Mouse (Mus musculus) hindbrain, embryonic 11.5 days (tissue): ENCODE data around the gene Rflna. TPM values are rescaled to one million over a fixed set of nuclear protein-coding genes. Genes with fewer than 3 reads are reported as not detected.

Experiments used
- ATAC-seq: fragments of 200-750 bp; cut with Nextera tagmentation; 2 replicates; pipeline ENCODE4 v1.8.0; 2017; ENCODE audit warnings: mild to moderate bottlenecking, moderate TSS enrichment, moderate library complexity; ENCODE audit not compliant: low FRiP score
- DNase-seq: peaks from one replicate; pipeline ENCODE4 v3.0.0-alpha.2; 2015; ENCODE audit warnings: low spot score
- H3K27ac ChIP-seq: fragments of 300-500 bp; sonication (generic); 2 replicates; pipeline ENCODE4 v1.5.1; 2014; ENCODE audit warnings: mild to moderate bottlenecking, low read depth, low read length
- H3K27me3 ChIP-seq: fragments of 300-500 bp; sonication (generic); 2 replicates; pipeline ENCODE4 v1.6.1; 2014; ENCODE audit warnings: mild to moderate bottlenecking, low read length, moderate library complexity, mixed read lengths; ENCODE audit not compliant: control insufficient read depth, insufficient read depth
- H3K36me3 ChIP-seq: fragments of 300-500 bp; sonication (generic); 2 replicates; pipeline ENCODE4 v1.6.1; 2014; ENCODE audit warnings: mild to moderate bottlenecking, low read length, moderate library complexity, mixed read lengths; ENCODE audit not compliant: control insufficient read depth, insufficient read depth
- H3K4me1 ChIP-seq: fragments of 300-500 bp; sonication (generic); replicated peaks from 2 replicates; pipeline ENCODE4 v1.6.1; 2014; ENCODE audit warnings: low read length, mixed read lengths; ENCODE audit not compliant: control insufficient read depth, insufficient read depth
- H3K4me2 ChIP-seq: fragments of 300-500 bp; sonication (generic); replicated peaks from 2 replicates; pipeline ENCODE4 v1.6.1; 2014; ENCODE audit warnings: mild to moderate bottlenecking, low read depth, low read length
- H3K4me3 ChIP-seq: fragments of 300-500 bp; sonication (generic); 2 replicates; pipeline ENCODE4 v1.5.1; 2014; ENCODE audit warnings: low read depth, low read length
- H3K9ac ChIP-seq: fragments of 300-500 bp; sonication (generic); 2 replicates; pipeline ENCODE4 v1.6.1; 2014; ENCODE audit warnings: low read depth, low read length
- H3K9me3 ChIP-seq: fragments of 300-500 bp; sonication (generic); 2 replicates; pipeline ENCODE4 v1.6.1; 2016; ENCODE audit warnings: low read length; ENCODE audit not compliant: control insufficient read depth
- WGBS: fragments of 180-500 bp; shearing (Covaris S2); extraction: QIAGEN DNeasy Blood & Tissue Kit; methylation state at CpG from one replicate; pipeline ENCODE4 v1.1.7; 2014; 5-methylcytosine and 5-hydroxymethylcytosine counted together
- polyA plus RNA-seq: library from polyadenylated mRNA; unstranded; fragments of >200 nt; fragmentation: Nextera tagmentation; extraction: Ambion mirVana; gene quantifications from 2 replicates; pipeline ENCODE4 v1.2.1, GENCODE M21; 2014

The Rflna gene
- polyA plus RNA-seq, 1 experiment from 2014 or later, result 9.2 TPM

- Histone ChIP-seq H3K9ac (no peak overlapping the region), H3K27me3 (no peaks in the 10 kb centered on the region), H3K27ac (peak overlapping the region; percentile 60), H3K4me1 (no peaks in the 10 kb centered on the region), H3K4me3 (no peak overlapping the region), H3K4me2 (0 out of 2 replicates have a peak overlapping the region, but pooled peaks have one; percentile 3), H3K36me3 (no peaks in the 10 kb centered on the region), H3K9me3 (no peaks in the 10 kb centered on the region)
- no peak for ATAC-seq
- peak; percentile 67 for DNase-seq
- 58% methylated on average over 22 of the region's 22 CpGs for WGBS
Observed at GRCm38 (mm10) chr5:124963806-124964672, 39.0 kb upstream of the Rflna start.

- Histone ChIP-seq H3K36me3 (no peaks in the 10 kb centered on the region), H3K27ac (no peak overlapping the region), H3K4me3 (no peak overlapping the region), H3K9ac (no peak overlapping the region; the same call in 1 of the 2 replicates), H3K9me3 (no peaks in the 10 kb centered on the region), H3K27me3 (no peaks in the 10 kb centered on the region), H3K4me2 (no peak overlapping the region), H3K4me1 (no peaks in the 10 kb centered on the region)
- no peak for ATAC-seq
- WGBS, result 85% methylated on average over 14 of the region's 14 CpGs
- no peak for DNase-seq
Observed at GRCm38 (mm10) chr5:124966622-124967332, 36.2 kb upstream of the Rflna start.

DNA sequence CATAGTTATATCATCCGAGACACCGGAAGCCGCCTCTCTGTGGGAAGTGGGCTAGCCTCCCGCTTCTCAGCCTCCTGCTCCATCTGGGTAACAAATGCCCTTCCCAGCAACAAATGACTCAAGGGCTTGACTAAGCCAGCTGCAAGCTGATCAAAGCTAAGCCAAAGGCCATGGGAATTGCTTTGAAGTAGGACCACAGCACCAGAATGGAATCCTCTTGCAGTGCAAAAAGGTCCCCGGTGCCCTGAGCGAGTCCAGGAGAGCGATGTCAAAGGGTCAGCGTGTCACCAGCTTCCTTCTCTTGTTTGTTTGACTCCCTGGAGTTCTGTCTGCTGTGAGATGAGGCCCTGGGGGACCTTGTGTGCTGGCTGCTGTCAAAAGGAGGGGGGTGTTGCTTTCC, 33.2 kb upstream of the Rflna start:
- no peak overlapping the region for H3K27ac ChIP-seq
- WGBS, result 12% methylated on average over 8 of the region's 8 CpGs
- no peak for ATAC-seq

GRCm38 (mm10) chr5:124986222-124986621, 16.8 kb upstream of the Rflna start:
- Histone ChIP-seq H3K9ac (no peak overlapping the region), H3K4me1 (no peaks in the 10 kb centered on the region), H3K36me3 (no peaks in the 10 kb centered on the region), H3K27me3 (no peaks in the 10 kb centered on the region), H3K4me3 (no peak overlapping the region), H3K27ac (no peak overlapping the region), H3K4me2 (no peak overlapping the region), H3K9me3 (no peaks in the 10 kb centered on the region)
- ATAC-seq (no peak), DNase-seq (no peak)
- WGBS, result 87% methylated on average over 5 of the region's 5 CpGs

More for the DNA sequence above, 33.2 kb upstream of the Rflna start:
- no peaks in the 10 kb centered on the region for H3K36me3 ChIP-seq
- H3K27me3 ChIP-seq, result no peaks in the 10 kb centered on the region
- no peaks in the 10 kb centered on the region for H3K4me1 ChIP-seq
- no peaks in the 10 kb centered on the region for H3K9me3 ChIP-seq
- H3K4me2 ChIP-seq, result no peak overlapping the region
- no peak overlapping the region for H3K9ac ChIP-seq
- DNase-seq, result no peak
- no peak overlapping the region for H3K4me3 ChIP-seq

DNA sequence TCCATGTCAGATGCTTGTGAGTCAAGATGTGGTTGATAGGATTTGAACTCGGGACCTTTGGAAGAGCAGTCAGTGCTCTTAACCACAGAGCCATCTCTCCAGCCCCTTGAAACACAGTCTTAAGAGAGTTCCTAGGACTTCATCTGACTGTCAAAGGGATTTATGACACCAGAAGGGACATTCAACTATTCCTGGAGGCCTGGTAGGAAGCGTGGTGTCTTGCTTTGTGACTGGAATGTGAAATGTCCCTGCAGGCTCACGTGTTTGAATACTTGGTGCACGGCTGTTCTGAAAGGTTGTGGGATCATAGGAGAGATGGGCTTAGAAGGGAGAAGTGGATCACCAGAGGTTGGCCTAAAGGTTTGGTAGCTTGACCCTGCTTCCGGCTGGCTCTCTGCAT, 16.4 kb upstream of the Rflna start:
- 89% methylated on average over 5 of the region's 5 CpGs for WGBS
- H3K4me1 ChIP-seq, result no peaks in the 10 kb centered on the region
- DNase-seq (no peak), ATAC-seq (no peak)
- H3K9ac ChIP-seq, result no peak overlapping the region
- no peak overlapping the region for H3K4me2 ChIP-seq
- H3K27me3 ChIP-seq, result no peaks in the 10 kb centered on the region
- no peak overlapping the region for H3K4me3 ChIP-seq
- H3K36me3 ChIP-seq, result no peaks in the 10 kb centered on the region
- H3K27ac ChIP-seq, result no peak overlapping the region
- no peaks in the 10 kb centered on the region for H3K9me3 ChIP-seq

DNA sequence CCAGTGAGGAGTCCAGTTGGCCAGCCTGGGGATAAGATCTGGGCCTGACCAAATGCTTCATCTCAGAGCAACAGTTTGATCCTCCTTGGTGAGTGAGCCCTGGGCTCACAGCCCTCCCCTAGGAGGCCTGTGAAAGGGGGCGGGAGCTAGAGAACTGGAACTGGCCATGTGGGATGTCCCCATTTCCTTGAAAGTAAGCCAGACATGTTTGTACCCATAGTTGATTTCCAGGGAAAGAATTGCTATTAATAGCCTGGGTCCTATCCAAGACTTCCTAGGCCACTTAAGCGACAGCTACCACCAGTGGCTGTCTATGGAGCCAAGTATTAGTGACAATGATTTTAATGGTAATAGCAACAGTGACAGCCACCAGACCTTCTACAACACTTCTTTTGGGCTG, 13.3 kb upstream of the Rflna start:
- DNase-seq (no peak), ATAC-seq (no peak)
- 91% methylated on average over 2 of the region's 2 CpGs for WGBS
- Histone ChIP-seq H3K4me1 (no peaks in the 10 kb centered on the region), H3K4me2 (no peak overlapping the region), H3K9me3 (no peaks in the 10 kb centered on the region), H3K27ac (no peak overlapping the region), H3K9ac (no peak overlapping the region), H3K27me3 (no peaks in the 10 kb centered on the region), H3K4me3 (no peak overlapping the region), H3K36me3 (no peaks in the 10 kb centered on the region)

DNA sequence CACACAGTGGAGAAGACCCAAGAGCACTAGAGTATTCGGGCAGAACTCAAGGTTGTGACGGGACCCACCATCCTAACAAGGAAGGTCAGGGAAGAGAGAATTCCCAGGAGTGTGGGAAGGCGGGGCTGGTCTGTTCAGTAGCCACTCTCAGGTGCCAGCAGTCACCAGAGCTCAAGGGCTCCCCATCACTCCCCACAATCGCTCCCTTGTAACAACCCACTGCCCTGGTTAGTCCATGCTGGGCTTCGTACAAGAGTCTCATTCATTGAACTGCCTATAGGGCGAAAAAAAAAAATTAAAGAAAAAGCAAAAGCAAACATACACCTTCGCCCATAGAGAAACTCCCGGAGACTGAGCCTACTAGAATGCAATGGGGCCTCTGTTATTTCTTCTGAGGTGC, 10.7 kb upstream of the Rflna start:
- no peak overlapping the region for H3K4me3 ChIP-seq
- no peaks in the 10 kb centered on the region for H3K9me3 ChIP-seq
- no peaks in the 10 kb centered on the region for H3K4me1 ChIP-seq
- ATAC-seq, result no peak
- H3K27me3 ChIP-seq, result no peaks in the 10 kb centered on the region
- H3K9ac ChIP-seq, result no peak overlapping the region
- no peak overlapping the region for H3K27ac ChIP-seq
- DNase-seq, result no peak
- no peak overlapping the region for H3K4me2 ChIP-seq
- WGBS, result 80% methylated on average over 8 of the region's 8 CpGs
- no peaks in the 10 kb centered on the region for H3K36me3 ChIP-seq

DNA sequence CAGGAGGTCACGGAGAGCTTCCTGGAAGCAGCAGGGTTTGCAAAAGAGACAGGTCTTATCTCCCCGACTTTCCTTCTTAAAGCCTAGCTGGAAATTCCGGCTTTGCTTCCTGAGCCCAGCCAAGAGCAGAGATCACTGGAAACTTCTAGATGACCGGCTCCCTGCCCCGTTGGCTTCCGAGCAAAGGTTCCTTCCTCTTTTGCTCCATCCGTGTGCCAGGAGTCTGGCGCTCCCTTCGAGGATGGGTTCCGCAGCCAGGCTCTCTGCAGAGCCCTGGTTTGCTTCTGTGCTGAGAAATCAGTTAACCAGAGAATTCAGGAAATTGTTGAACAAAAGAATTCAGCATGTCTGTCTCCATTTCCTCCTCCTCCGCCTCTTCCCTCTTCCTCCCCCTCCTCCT, 10.1 kb upstream of the Rflna start:
- no peak overlapping the region for H3K27ac ChIP-seq
- DNase-seq, result no peak
- ATAC-seq, result no peak

GRCm38 (mm10) chr5:124996816-124997215, 6.2 kb upstream of the Rflna start:
- Histone ChIP-seq H3K4me2 (no peak overlapping the region), H3K4me1 (no peaks in the 10 kb centered on the region), H3K9ac (no peak overlapping the region), H3K27ac (no peak overlapping the region), H3K36me3 (no peaks in the 10 kb centered on the region), H3K27me3 (no peaks in the 10 kb centered on the region), H3K9me3 (no peaks in the 10 kb centered on the region), H3K4me3 (no peak overlapping the region)
- no peak for ATAC-seq
- DNase-seq, result no peak
- 68% methylated on average over 6 of the region's 6 CpGs for WGBS

More for the DNA sequence above, 10.1 kb upstream of the Rflna start:
- H3K36me3 ChIP-seq, result no peaks in the 10 kb centered on the region
- H3K4me2 ChIP-seq, result no peak overlapping the region
- no peaks in the 10 kb centered on the region for H3K27me3 ChIP-seq
- H3K9ac ChIP-seq, result no peak overlapping the region
- no peak overlapping the region for H3K4me3 ChIP-seq
- 80% methylated on average over 11 of the region's 11 CpGs for WGBS
- no peaks in the 10 kb centered on the region for H3K4me1 ChIP-seq
- H3K9me3 ChIP-seq, result no peaks in the 10 kb centered on the region
